Comparison of ENCODE assay signal across 9 mouse cellular contexts in the genomic region with DNA sequence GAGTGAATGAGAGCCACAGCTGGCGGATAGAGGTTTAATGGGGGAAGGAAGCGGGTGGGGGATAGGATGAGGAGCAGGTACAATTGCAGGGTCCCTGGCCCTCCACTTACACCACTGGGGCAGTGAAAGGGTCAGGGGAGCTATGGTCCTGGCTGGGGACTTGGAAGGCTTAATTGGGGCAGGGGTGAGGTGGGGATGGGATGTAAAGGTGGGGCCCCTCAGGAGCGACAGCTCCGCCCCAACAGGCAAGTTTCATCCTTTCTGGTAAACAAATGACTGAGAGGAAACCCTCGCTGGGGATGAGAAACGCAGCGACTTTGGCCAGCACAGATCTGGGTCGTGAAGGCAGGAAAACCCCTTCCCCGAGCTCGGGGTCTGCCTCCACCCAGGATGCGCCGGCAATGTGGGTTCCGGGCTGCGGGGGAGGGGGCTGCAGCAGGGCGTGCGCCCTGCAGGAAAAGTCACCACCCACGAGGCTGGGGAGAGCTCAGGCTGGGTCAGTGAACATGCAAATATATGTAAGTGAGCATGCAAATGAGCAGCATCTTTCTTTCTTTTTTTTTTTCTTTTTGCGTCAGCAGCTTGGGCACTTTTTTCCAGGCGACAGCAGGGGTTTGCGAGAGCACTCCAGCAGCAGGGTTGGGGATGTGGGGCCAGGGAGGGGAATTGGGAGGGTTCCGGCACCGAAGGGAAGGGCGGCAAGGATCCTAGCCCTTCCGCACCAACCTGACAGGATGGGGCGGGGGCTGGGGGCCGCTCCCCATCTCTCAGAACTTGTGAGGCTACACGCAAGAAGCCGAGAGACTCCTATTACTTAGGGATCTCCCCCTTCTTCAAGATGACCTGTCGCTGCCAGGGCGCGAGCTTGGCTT. TPM values are rescaled to one million over a fixed set of nuclear protein-coding genes. Genes with fewer than 3 reads are reported as not detected.
DNase-seq lines count a peak whose midpoint lies in the region; ATAC-seq and TF ChIP-seq lines count a peak whose summit lies in the region.
"Had no signal": no experiment of that assay in that cellular context is flagged by ENCODE, and none has a peak within 500 bp of the region (broad histone marks: within the 10 kb centered on the region; RNA-seq: fewer than 3 reads in every experiment).

No protein-coding gene starts in this region.

- H3K4me1 ChIP-seq in heart, adult 2 months (ENCODE audit: control insufficient read depth, insufficient read depth, low read length) = peaks cover 4% of the 10 kb centered on the region
- H3K4me1 ChIP-seq in heart, embryonic 16.5 days (ENCODE audit: control insufficient read depth, insufficient read depth, low read length) = peaks cover 27% of the 10 kb centered on the region
- H3K4me1 ChIP-seq in midbrain, embryonic 11.5 days (ENCODE audit: control insufficient read depth, insufficient read depth, low read length) = peaks cover 20% of the 10 kb centered on the region

- WGBS in heart, adult 2 months = 7% methylated on average over 31 of the region's 31 CpGs
- 2% methylated on average over 31 of the region's 31 CpGs for WGBS in heart, embryonic 16.5 days
- 1% methylated on average over 31 of the region's 31 CpGs for WGBS in midbrain, embryonic 11.5 days

- no peaks in the 10 kb centered on the region for H3K79me2 ChIP-seq in heart, adult 2 months (replicated peaks; ENCODE audit: control insufficient read depth, insufficient read depth, low read length)

- H3K27ac ChIP-seq in heart, adult 2 months = no peak overlapping the region
- no peak overlapping the region for H3K27ac ChIP-seq in heart, embryonic 16.5 days (ENCODE audit: low read length)
- H3K27ac ChIP-seq in midbrain, embryonic 11.5 days (ENCODE audit: low read depth, low read length) = no peak overlapping the region

- peak overlapping the region; percentile 44 for H3K9ac ChIP-seq in heart, adult 2 months (ENCODE audit: low read depth, low read length)
- H3K9ac ChIP-seq in heart, embryonic 16.5 days (ENCODE audit: low read length) = no peak overlapping the region
- H3K9ac ChIP-seq in midbrain, embryonic 11.5 days (ENCODE audit: low read length) = no peak overlapping the region

- intact Hi-C loops in heart, adult 2 months (cut with DNase I) = no loop called here
- intact Hi-C loops in heart, postnatal 10 days (cut with DNase I) = no loop called here

- H3K4me2 ChIP-seq in heart, embryonic 16.5 days (ENCODE audit: low read depth, low read length) = peak overlapping the region; percentile 49
- H3K4me2 ChIP-seq in midbrain, embryonic 11.5 days = peak overlapping the region; percentile 27; the same call in 1 of the 2 replicates

- no peak for TF ChIP-seq CTCF in heart, adult 2 months (IDR thresholded peaks at IDR 0.05)

- TF ChIP-seq EP300 in heart, adult 2 months (IDR thresholded peaks at IDR 0.05; ENCODE audit: insufficient read depth, low read depth, low read length) = no peak

- H3K36me3 ChIP-seq in heart, adult 2 months (ENCODE audit: control insufficient read depth, insufficient read depth, low read length) = no peaks in the 10 kb centered on the region
- H3K36me3 ChIP-seq in heart, embryonic 16.5 days (ENCODE audit: control insufficient read depth, insufficient read depth) = no peaks in the 10 kb centered on the region
- no peaks in the 10 kb centered on the region for H3K36me3 ChIP-seq in midbrain, embryonic 11.5 days (ENCODE audit: control insufficient read depth, insufficient read depth, low read length)

- peak in 1 of 2 experiments; percentile 41 for DNase-seq in heart, adult 2 months
- no peak for DNase-seq in heart, postnatal 10 days
- peak; percentile 88 for DNase-seq in CD4-positive, CD25-positive, alpha-beta regulatory T cell, adult 2 months (ENCODE audit: low read depth, low spot score)
- peak; percentile 87 for DNase-seq in midbrain, embryonic 11.5 days (ENCODE audit: low spot score, missing footprints)
- DNase-seq in ovary, adult 18-20 months (ENCODE audit: low spot score) = no peak
- DNase-seq in adrenal gland, postnatal 25 days = no peak
- no peak for DNase-seq in cerebellum, postnatal 14 days

- ATAC-seq in heart, embryonic 16.5 days (replicated peaks; ENCODE audit: extremely low read depth, insufficient read depth, low FRiP score) = no peak
- no peak for ATAC-seq in midbrain, embryonic 11.5 days (ENCODE audit: low FRiP score)

- no peaks in the 10 kb centered on the region for H3K9me3 ChIP-seq in heart, embryonic 16.5 days (replicated peaks; ENCODE audit: control insufficient read depth, low read length)
- no peaks in the 10 kb centered on the region for H3K9me3 ChIP-seq in midbrain, embryonic 11.5 days (ENCODE audit: control insufficient read depth, low read length)

- H3K27me3 ChIP-seq in heart, adult 2 months (ENCODE audit: control insufficient read depth, insufficient read depth, low read length) = peaks cover 6% of the 10 kb centered on the region
- H3K27me3 ChIP-seq in heart, embryonic 16.5 days (ENCODE audit: control insufficient read depth, insufficient read depth, low read length) = peaks cover 82% of the 10 kb centered on the region
- peaks cover 98% of the 10 kb centered on the region for H3K27me3 ChIP-seq in midbrain, embryonic 11.5 days (ENCODE audit: control insufficient read depth, insufficient read depth, low read length)

- peak overlapping the region; percentile 27 for H3K4me3 ChIP-seq in heart, adult 2 months
- H3K4me3 ChIP-seq in heart, embryonic 16.5 days (ENCODE audit: low read length) = peak overlapping the region; percentile 24
- no peak overlapping the region for H3K4me3 ChIP-seq in midbrain, embryonic 11.5 days (ENCODE audit: low read depth, low read length)

- TF ChIP-seq POLR2A in heart, adult 2 months (IDR thresholded peaks at IDR 0.05; ENCODE audit: insufficient read depth, low read depth, low read length) = no peak

RNA-seq across cellular contexts. Expression of gene Tnfrsf25, which starts 4.8 kb away (rescaled TPM):
- 1 to 10 TPM; 1.4 to 2.4 TPM for total RNA-seq in heart, adult 2 months (2021)
- polyA plus RNA-seq in heart, adult 2 months (2012; rRNA removed) = 6.1 and 7.4 TPM in 2 replicates
- total RNA-seq in heart, postnatal 10 days (2021) = 1 to 10 TPM; 1.9 TPM
- 0.77 and 1.4 TPM in 2 replicates for polyA plus RNA-seq in heart, embryonic 16.5 days (2015; fragmentation: Nextera tagmentation; extraction: Ambion mirVana)
- polyA plus RNA-seq in midbrain, embryonic 11.5 days (2014; fragmentation: Nextera tagmentation; extraction: Ambion mirVana) = 0.28 and 0.31 TPM in 2 replicates
- 1.5 and 2.0 TPM in 2 replicates for total RNA-seq in adrenal gland, postnatal 25 days (2021)

RNA-seq across cellular contexts. Expression of gene Espn, which starts 31.6 kb away (rescaled TPM):
- total RNA-seq in heart, adult 2 months (2021) = 1 to 10 TPM; 2.4 to 2.5 TPM
- polyA plus RNA-seq in heart, adult 2 months (2012; rRNA removed) = 2.7 and 3.2 TPM in 2 replicates
- 1 to 10 TPM; 1.3 to 1.4 TPM for total RNA-seq in heart, postnatal 10 days (2021)
- 1.3 and 1.5 TPM in 2 replicates for polyA plus RNA-seq in heart, embryonic 16.5 days (2015; fragmentation: Nextera tagmentation; extraction: Ambion mirVana)
- polyA plus RNA-seq in midbrain, embryonic 11.5 days (2014; fragmentation: Nextera tagmentation; extraction: Ambion mirVana) = 0.33 and 0.61 TPM in 2 replicates
- total RNA-seq in adrenal gland, postnatal 25 days (2021) = 1.2 TPM in 2 replicates

RNA-seq across cellular contexts. Expression of gene Hes2, which starts 38.1 kb away (rescaled TPM):
- not detected for total RNA-seq in heart, adult 2 months (2021)
- not detected in 2 replicates for polyA plus RNA-seq in heart, adult 2 months (2012; rRNA removed)
- total RNA-seq in heart, postnatal 10 days (2021) = not detected
- polyA plus RNA-seq in heart, embryonic 16.5 days (2015; fragmentation: Nextera tagmentation; extraction: Ambion mirVana) = 0.14 TPM in 1 of 2 replicates, not detected in the other
- 1.0 and 1.4 TPM in 2 replicates for polyA plus RNA-seq in midbrain, embryonic 11.5 days (2014; fragmentation: Nextera tagmentation; extraction: Ambion mirVana)
- not detected in 2 replicates for total RNA-seq in adrenal gland, postnatal 25 days (2021)
- polyA plus RNA-seq: frontal cortex, adult 2 months had no signal

RNA-seq across cellular contexts. Expression of gene Plekhg5, which starts 48.2 kb away (rescaled TPM):
- 10 to 100 TPM; 11.5 to 16.7 TPM for total RNA-seq in heart, adult 2 months (2021)
- polyA plus RNA-seq in heart, adult 2 months (2012; rRNA removed) = 20.3 and 20.5 TPM in 2 replicates
- total RNA-seq in heart, postnatal 10 days (2021) = 10 to 100 TPM; 33.5 to 35.8 TPM
- polyA plus RNA-seq in heart, embryonic 16.5 days (2015; fragmentation: Nextera tagmentation; extraction: Ambion mirVana) = 11.9 and 13.4 TPM in 2 replicates
- 3.6 and 5.1 TPM in 2 replicates for polyA plus RNA-seq in midbrain, embryonic 11.5 days (2014; fragmentation: Nextera tagmentation; extraction: Ambion mirVana)
- total RNA-seq in adrenal gland, postnatal 25 days (2021) = 12.9 and 15.6 TPM in 2 replicates

RNA-seq across cellular contexts. Expression of gene Acot7, which starts 57.4 kb away (rescaled TPM):
- 10 to 100 TPM; 58.1 to 64.8 TPM for total RNA-seq in heart, adult 2 months (2021)
- polyA plus RNA-seq in heart, adult 2 months (2012; rRNA removed) = 51.7 and 65.0 TPM in 2 replicates
- total RNA-seq in heart, postnatal 10 days (2021) = 10 to 100 TPM; 48.3 to 53.2 TPM
- polyA plus RNA-seq in heart, embryonic 16.5 days (2015; fragmentation: Nextera tagmentation; extraction: Ambion mirVana) = 67.7 and 68.0 TPM in 2 replicates
- polyA plus RNA-seq in midbrain, embryonic 11.5 days (2014; fragmentation: Nextera tagmentation; extraction: Ambion mirVana) = 92.5 and 93.5 TPM in 2 replicates
- 34.6 and 39.9 TPM in 2 replicates for total RNA-seq in adrenal gland, postnatal 25 days (2021)

Comparison
In these comparisons a context has a peak if more than half of its experiments do, and no peak if none do; other contexts are left out.
1. DNase-seq: peak in CD4-positive, CD25-positive, alpha-beta regulatory T cell, adult 2 months (single experiment) and midbrain, embryonic 11.5 days (single experiment); none in heart, postnatal 10 days (0 of 2), ovary, adult 18-20 months (single experiment), adrenal gland, postnatal 25 days (single experiment) and cerebellum, postnatal 14 days (0 of 2).